Mouse (Mus musculus): Measurements from ENCODE around the gene St7. TPM values are rescaled to one million over a fixed set of nuclear protein-coding genes. Genes with fewer than 3 reads are reported as not detected.
A peak's percentile ranks its signal among the peaks of the same experiment; 100 is the strongest.

Gene St7
- total RNA-seq, 4 experiments from 2014 or later: 27.5 to 41.4 (median 34.8) TPM

- no peak for DNase-seq (ENCODE audit: low spot score in 2 of 2)
Measured at GRCm38 (mm10) chr6:17719423-17719822, 26.7 kb downstream of the St7 start.

- DNase-seq (ENCODE audit: low spot score in 2 of 2): no peak
Measured at GRCm38 (mm10) chr6:17720022-17720421, 27.3 kb downstream of the St7 start.

- DNase-seq (ENCODE audit: low spot score in 2 of 2): no peak
Measured at GRCm38 (mm10) chr6:17721706-17722105, 29.0 kb downstream of the St7 start.

- peak; percentile 30 to 41 for DNase-seq (ENCODE audit: low spot score in 2 of 2)
Measured at GRCm38 (mm10) chr6:17725841-17726460, 33.2 kb downstream of the St7 start.

- DNase-seq (ENCODE audit: low spot score in 2 of 2): no peak
Measured at GRCm38 (mm10) chr6:17727241-17727640, 34.5 kb downstream of the St7 start.

GRCm38 (mm10) chr6:17727891-17728790, 35.4 kb downstream of the St7 start:
- no peak for DNase-seq (ENCODE audit: low spot score in 2 of 2)

- DNase-seq (ENCODE audit: low spot score in 2 of 2): peak in 1 of 2 experiments; percentile 81
Measured at GRCm38 (mm10) chr6:17730122-17730521, 37.4 kb downstream of the St7 start.

GRCm38 (mm10) chr6:17731694-17732093, 39.0 kb downstream of the St7 start:
- DNase-seq (ENCODE audit: low spot score in 2 of 2): no peak

- no peak for DNase-seq (ENCODE audit: low spot score in 2 of 2)
Measured at GRCm38 (mm10) chr6:17733951-17734411, 41.2 kb downstream of the St7 start.

- no peak for DNase-seq (ENCODE audit: low spot score in 2 of 2)
Measured at GRCm38 (mm10) chr6:17737262-17737948, 44.7 kb downstream of the St7 start.

- no peak for DNase-seq (ENCODE audit: low spot score in 2 of 2)
Measured at GRCm38 (mm10) chr6:17740128-17740527, 47.4 kb downstream of the St7 start.

- DNase-seq (ENCODE audit: low spot score in 2 of 2): no peak
Measured at GRCm38 (mm10) chr6:17741639-17742038, 48.9 kb downstream of the St7 start.

GRCm38 (mm10) chr6:17742209-17742608, 49.5 kb downstream of the St7 start:
- DNase-seq (ENCODE audit: low spot score in 2 of 2): no peak

GRCm38 (mm10) chr6:17743325-17743724, 50.6 kb downstream of the St7 start:
- no peak for DNase-seq (ENCODE audit: low spot score in 2 of 2)

GRCm38 (mm10) chr6:17747724-17748123, 55.0 kb downstream of the St7 start:
- no peak for DNase-seq (ENCODE audit: low spot score in 2 of 2)

- DNase-seq (ENCODE audit: low spot score in 2 of 2): peak; percentile 72 to 78
Measured at GRCm38 (mm10) chr6:17748866-17749582, 56.3 kb downstream of the St7 start.

- no peak for DNase-seq (ENCODE audit: low spot score in 2 of 2)
Measured at GRCm38 (mm10) chr6:17749596-17749995, 56.9 kb downstream of the St7 start.

GRCm38 (mm10) chr6:17750041-17750660, 57.4 kb downstream of the St7 start:
- no peak for DNase-seq (ENCODE audit: low spot score in 2 of 2)

- DNase-seq (ENCODE audit: low spot score in 2 of 2): no peak
Measured at GRCm38 (mm10) chr6:17750957-17751356, 58.2 kb downstream of the St7 start.

GRCm38 (mm10) chr6:17755902-17756301, 63.2 kb downstream of the St7 start:
- no peak for DNase-seq (ENCODE audit: low spot score in 2 of 2)

- no peak for DNase-seq (ENCODE audit: low spot score in 2 of 2)
Measured at GRCm38 (mm10) chr6:17758568-17758967, 65.8 kb downstream of the St7 start.

Measured in left cerebral cortex, adult 8-10 months (tissue).